Mouse (Mus musculus) gastrocnemius, adult 2 months (tissue): ENCODE measurements around the gene Fam131a. TPM values are rescaled to one million over a fixed set of nuclear protein-coding genes. Genes with fewer than 3 reads are reported as not detected.
A peak's percentile ranks its signal among the peaks of the same experiment; 100 is the strongest.

ENCODE experiments used
- DNase-seq: peaks from one replicate; pipeline ENCODE4 v3.0.0; 2022
- H3K27ac ChIP-seq: fragments of 200-600 bp; 2 replicates; pipeline ENCODE4 v1.8.1; 2022; ENCODE audit warnings: mild to moderate bottlenecking
- H3K4me3 ChIP-seq: fragments of 200-600 bp; 2 replicates; pipeline ENCODE4 v1.8.1; 2022; ENCODE audit warnings: mild to moderate bottlenecking, moderate library complexity
- CTCF ChIP-seq: fragments of 200-600 bp; IDR thresholded peaks from 2 replicates; pipeline ENCODE4 v1.8.1; 2022; ENCODE audit warnings: antibody characterized with exemption, mild to moderate bottlenecking, moderate library complexity
- intact Hi-C: fragments of 180-260 bp; cut with DNase I; formaldehyde crosslinking; loops from one replicate; pipeline ENCODE4 v1.15.1; 2025
- total RNA-seq, 2 experiments: library from RNA; stranded (reverse); gene quantifications; 2 replicates each; pipeline ENCODE4 v1.2.3; 2021

Gene Fam131a
- total RNA-seq, 2 experiments from 2014 or later, result 46.0 to 62.9 TPM

- Histone ChIP-seq H3K4me3 (no peak overlapping the region), H3K27ac (no peak overlapping the region)
- DNase-seq, result no peak
- no peak for TF ChIP-seq CTCF
- intact Hi-C loops, result no loop called here
These were observed 46.8 kb downstream of the Fam131a start for GRCm38 (mm10) chr16:20739845-20740244.

GRCm38 (mm10) chr16:20746641-20747040 is 53.6 kb downstream of the Fam131a start:
- Histone ChIP-seq H3K27ac (peak overlapping the region; percentile 80), H3K4me3 (peak overlapping the region; percentile 38)
- TF ChIP-seq CTCF, result no peak
- intact Hi-C loops, result no loop called here
- DNase-seq, result peak; percentile 87

GRCm38 (mm10) chr16:20750518-20750917 is 57.5 kb downstream of the Fam131a start:
- peak overlapping the region; percentile 46; the same call in 1 of the 2 replicates for H3K27ac ChIP-seq
- no peak overlapping the region for H3K4me3 ChIP-seq
- intact Hi-C loops, result no loop called here
- DNase-seq, result no peak
- no peak for TF ChIP-seq CTCF

Other genes with a start within 250 kb of the Fam131a start
- 10 to 100 TPM; 55.7 to 62.8 TPM for gene Eif2b5, start 194.4 kb upstream of the Fam131a start, total RNA-seq
- gene Dvl3, start 176.3 kb upstream of the Fam131a start, total RNA-seq, result 10 to 100 TPM; 30.7 to 31.3 TPM
- 100 to 1,000 TPM; 137 to 157 TPM for gene Ap2m1, start 157.8 kb upstream of the Fam131a start, total RNA-seq
- 10 to 100 TPM; 59.8 to 70.7 TPM for gene Abcf3, start 144.7 kb upstream of the Fam131a start, total RNA-seq
- under 1 TPM; 0.08 to 0.20 TPM for gene Vwa5b2, start 103.8 kb upstream of the Fam131a start, total RNA-seq
- 1 to 10 TPM; 3.4 to 6.3 TPM for gene Eef1akmt4, start 81.6 kb upstream of the Fam131a start, total RNA-seq
- not detected for gene Gm49333, start 81.6 kb upstream of the Fam131a start, total RNA-seq
- gene Alg3, start 81.5 kb upstream of the Fam131a start, total RNA-seq, result 10 to 100 TPM; 13.4 to 14.6 TPM
- 1 to 10 TPM; 1.1 to 1.3 TPM for gene Camk2n2, start 72.0 kb upstream of the Fam131a start, total RNA-seq
- under 1 TPM in 1 of 2 experiments, not detected in 1; 0.42 TPM for gene Ece2, start 63.4 kb upstream of the Fam131a start, total RNA-seq
- 100 to 1,000 TPM; 223 to 253 TPM for gene Psmd2, start 41.6 kb upstream of the Fam131a start, total RNA-seq
- 100 to 1,000 TPM; 428 to 462 TPM for gene Eif4g1, start 24.9 kb upstream of the Fam131a start, total RNA-seq
- 1 to 10 TPM; 7.6 to 9.2 TPM for gene Polr2h, start 24.4 kb downstream of the Fam131a start, total RNA-seq
- gene Clcn2, start 24.5 kb downstream of the Fam131a start, total RNA-seq, result 1 to 10 TPM in 1 of 2 experiments, under 1 TPM in 1; 0.89 to 1.0 TPM
- gene Chrd, start 39.9 kb downstream of the Fam131a start, total RNA-seq, result 1 to 10 TPM; 2.9 to 3.6 TPM
- 1 to 10 TPM; 5.1 to 6.3 TPM for gene Thpo, start 41.3 kb downstream of the Fam131a start, total RNA-seq